In genomic region chr15:27626314-27626713, GRCm38 (mm10) we compare ENCODE assay signal across 28 mouse cellular contexts. TPM values are rescaled to one million over a fixed set of nuclear protein-coding genes. Genes with fewer than 3 reads are reported as not detected.
A peak's percentile ranks its signal among the peaks of the same experiment; 100 is the strongest.
DNase-seq lines count a peak whose midpoint lies in the region; ATAC-seq and TF ChIP-seq lines count a peak whose summit lies in the region.
"Had no signal": no experiment of that assay in that cellular context is flagged by ENCODE, and none has a peak within 500 bp of the region (broad histone marks: within the 10 kb centered on the region; RNA-seq: fewer than 3 reads in every experiment).

No protein-coding gene starts in this region.

- no peak overlapping the region for H3K4me3 ChIP-seq in gastrocnemius, adult 2 months
- no peak overlapping the region for H3K4me3 ChIP-seq in heart, embryonic 16.5 days (ENCODE audit: low read length)
- peak overlapping the region; percentile 87 for H3K4me3 ChIP-seq in megakaryocyte, embryonic 14.5 days (replicated peaks)
- H3K4me3 ChIP-seq in small intestine, adult 2 months (ENCODE audit: low read depth, low read length): no peak overlapping the region
- H3K4me3 ChIP-seq: embryonic facial prominence, embryonic 10.5 days; embryonic facial prominence, embryonic 15.5 days; forebrain, embryonic 12.5 days; heart, embryonic 15.5 days; hindbrain, embryonic 12.5 days; intestine, embryonic 15.5 days; limb, embryonic 13.5 days had no signal

- WGBS in heart, embryonic 16.5 days: 93% methylated on average over 1 of the region's 1 CpGs
- WGBS in small intestine, adult 2 months: 40% methylated on average over 1 of the region's 1 CpGs

- intact Hi-C loops in gastrocnemius, adult 2 months (cut with DNase I): no loop called here

- no peak for TF ChIP-seq POLR2A in small intestine, adult 2 months (IDR thresholded peaks at IDR 0.05; ENCODE audit: low read depth, low read length)

- peaks cover 64% of the 10 kb centered on the region for H3K4me1 ChIP-seq in heart, embryonic 16.5 days (ENCODE audit: control insufficient read depth, insufficient read depth, low read length)
- H3K4me1 ChIP-seq in megakaryocyte, embryonic 14.5 days: peaks cover 87% of the 10 kb centered on the region
- H3K4me1 ChIP-seq in small intestine, adult 2 months (ENCODE audit: control insufficient read depth, insufficient read depth, insufficient read length, low read length): peaks cover 18% of the 10 kb centered on the region; the same call in 1 of the 2 replicates

- TF ChIP-seq CTCF in gastrocnemius, adult 2 months (IDR thresholded peaks at IDR 0.05): no peak
- TF ChIP-seq CTCF in small intestine, adult 2 months (IDR thresholded peaks at IDR 0.05; ENCODE audit: extremely low read depth, insufficient read length, insufficient replicate concordance, low read depth, low read length): no peak

- no peaks in the 10 kb centered on the region for H3K9me3 ChIP-seq in heart, embryonic 16.5 days (replicated peaks; ENCODE audit: control insufficient read depth, low read length)
- H3K9me3 ChIP-seq in megakaryocyte, embryonic 14.5 days: no peaks in the 10 kb centered on the region
- H3K9me3 ChIP-seq: embryonic facial prominence, embryonic 10.5 days; embryonic facial prominence, embryonic 15.5 days; forebrain, embryonic 12.5 days; heart, embryonic 15.5 days; hindbrain, embryonic 12.5 days; intestine, embryonic 15.5 days; limb, embryonic 13.5 days had no signal

- peak overlapping the region; percentile 84 for H3K27ac ChIP-seq in gastrocnemius, adult 2 months
- H3K27ac ChIP-seq in heart, embryonic 16.5 days (ENCODE audit: low read length): peak overlapping the region; percentile 37
- H3K27ac ChIP-seq in small intestine, adult 2 months (ENCODE audit: insufficient read depth, low read depth, low read length): 0 out of 2 replicates have a peak overlapping the region, but pooled peaks have one; percentile 21
- H3K27ac ChIP-seq: embryonic facial prominence, embryonic 10.5 days; embryonic facial prominence, embryonic 15.5 days; forebrain, embryonic 12.5 days; hindbrain, embryonic 12.5 days; hindbrain, postnatal 0 days; intestine, embryonic 15.5 days; limb, embryonic 13.5 days had no signal

- no peak overlapping the region for H3K9ac ChIP-seq in heart, embryonic 16.5 days (ENCODE audit: low read length)
- H3K9ac ChIP-seq: embryonic facial prominence, embryonic 15.5 days; forebrain, embryonic 12.5 days; forebrain, postnatal 0 days; heart, embryonic 15.5 days; hindbrain, embryonic 12.5 days; intestine, embryonic 15.5 days; limb, embryonic 13.5 days had no signal

- no peaks in the 10 kb centered on the region for H3K27me3 ChIP-seq in heart, embryonic 16.5 days (ENCODE audit: control insufficient read depth, insufficient read depth, low read length)
- H3K27me3 ChIP-seq in megakaryocyte, embryonic 14.5 days (replicated peaks): no peaks in the 10 kb centered on the region
- H3K27me3 ChIP-seq in small intestine, adult 2 months (ENCODE audit: control insufficient read depth, insufficient read depth, low read length): no peaks in the 10 kb centered on the region
- H3K27me3 ChIP-seq: embryonic facial prominence, embryonic 15.5 days; forebrain, embryonic 12.5 days; heart, embryonic 15.5 days; hindbrain, embryonic 12.5 days; intestine, embryonic 15.5 days; limb, embryonic 13.5 days; Patski had no signal

- no peak for ATAC-seq in heart, embryonic 16.5 days (replicated peaks; ENCODE audit: extremely low read depth, insufficient read depth, low FRiP score)
- no peak for ATAC-seq in megakaryocyte, adult 5-6 weeks (ENCODE audit: poor library complexity, severe bottlenecking)
- ATAC-seq: forebrain, postnatal 0 days; hindbrain, postnatal 0 days; intestine, embryonic 15.5 days; lung, postnatal 0 days; midbrain, embryonic 16.5 days; Patski had no signal

- peaks cover 8% of the 10 kb centered on the region for H3K36me3 ChIP-seq in heart, embryonic 16.5 days (ENCODE audit: control insufficient read depth, insufficient read depth)
- H3K36me3 ChIP-seq in megakaryocyte, embryonic 14.5 days (replicated peaks; ENCODE audit: low read length): peaks cover 67% of the 10 kb centered on the region
- H3K36me3 ChIP-seq in small intestine, adult 2 months (ENCODE audit: control insufficient read depth, insufficient read depth, low read length): peaks cover 13% of the 10 kb centered on the region

- no peak for DNase-seq in gastrocnemius, adult 2 months
- no peak for DNase-seq in gastrocnemius, postnatal 4 days (ENCODE audit: low spot score in 2 of 2)
- DNase-seq in heart, adult 8-10 months (ENCODE audit: low spot score): no peak
- DNase-seq in lung, postnatal 36 days: no peak
- DNase-seq: adrenal gland, postnatal 10 days; forebrain, postnatal 0 days; gastrocnemius, postnatal 14 days; heart, adult 11 months; kidney, adult 8-10 months; lung, adult 18-20 months; thymus, adult 2 months; thymus, postnatal 36 days had no signal

- H3K4me2 ChIP-seq in heart, embryonic 16.5 days (ENCODE audit: low read depth, low read length): no peak overlapping the region
- H3K4me2 ChIP-seq: embryonic facial prominence, embryonic 15.5 days; forebrain, embryonic 12.5 days; heart, embryonic 15.5 days; hindbrain, embryonic 12.5 days; intestine, embryonic 15.5 days; limb, embryonic 13.5 days; midbrain, embryonic 11.5 days had no signal

RNA-seq across cellular contexts. Expression of gene Otulin, which starts 4.2 kb away (rescaled TPM):
- total RNA-seq in gastrocnemius, adult 2 months (2021): 10 to 100 TPM; 16.2 to 20.7 TPM
- total RNA-seq in gastrocnemius, postnatal 4 days (2021): 10 to 100 TPM; 23.8 to 28.1 TPM
- polyA plus RNA-seq in heart, embryonic 16.5 days (2015; fragmentation: Nextera tagmentation; extraction: Ambion mirVana): 25.1 and 26.0 TPM in 2 replicates
- 10 to 100 TPM; 25.7 to 29.2 (median 27.6) TPM for total RNA-seq in heart, adult 8-10 months (2022)
- polyA plus RNA-seq in megakaryocyte, embryonic 14.5 days (2012; ENCODE audit: insufficient read depth, low replicate concordance): 6.2 and 25.7 TPM in 2 replicates
- total RNA-seq in megakaryocyte, adult 5-6 weeks (2015): 69.0 and 83.8 TPM in 2 replicates
- 40.1 and 40.6 TPM in 2 replicates for total RNA-seq in megakaryocyte, adult 5-6 weeks (2017)
- polyA plus RNA-seq in small intestine, adult 2 months (2012; rRNA removed): 14.4 and 31.8 TPM in 2 replicates

RNA-seq across cellular contexts. Expression of gene Otulinl, which starts 55.1 kb away (rescaled TPM):
- total RNA-seq in gastrocnemius, adult 2 months (2021): under 1 TPM; 0.43 to 0.61 TPM
- 1 to 10 TPM; 5.5 to 6.2 TPM for total RNA-seq in gastrocnemius, postnatal 4 days (2021)
- 7.3 and 7.6 TPM in 2 replicates for polyA plus RNA-seq in heart, embryonic 16.5 days (2015; fragmentation: Nextera tagmentation; extraction: Ambion mirVana)
- 1 to 10 TPM in 2 of 4 experiments, under 1 TPM in 2; 0.79 to 2.2 (median 1.1) TPM for total RNA-seq in heart, adult 8-10 months (2022)
- 1.4 TPM in 1 of 2 replicates, not detected in the other for polyA plus RNA-seq in megakaryocyte, embryonic 14.5 days (2012; ENCODE audit: insufficient read depth, low replicate concordance)
- total RNA-seq in megakaryocyte, adult 5-6 weeks (2015): 215 and 219 TPM in 2 replicates
- 83.1 and 85.6 TPM in 2 replicates for total RNA-seq in megakaryocyte, adult 5-6 weeks (2017)
- 1.8 and 3.0 TPM in 2 replicates for polyA plus RNA-seq in small intestine, adult 2 months (2012; rRNA removed)

Comparison
In these comparisons a context has a peak if more than half of its experiments do, and no peak if none do; other contexts are left out.
1. H3K27ac ChIP-seq: peak in every context shown above with its lines; median percentile 84 in gastrocnemius, adult 2 months; 37 in heart, embryonic 16.5 days; 21 in small intestine, adult 2 months.
2. RNA of gene Otulinl, which starts 55.1 kb away (total RNA-seq): 83.1 to 219 TPM in megakaryocyte, adult 5-6 weeks; 5.5 to 6.2 TPM in gastrocnemius, postnatal 4 days, 0.79 to 2.2 TPM in heart, adult 8-10 months and 0.43 to 0.61 TPM in gastrocnemius, adult 2 months; every median in the first group is over 10 times any median in the second.